Mouse (Mus musculus) lung, postnatal 0 days (tissue): Measurements from ENCODE around the gene Cacna1a.

Experiments
- CTCF ChIP-seq: IDR thresholded peaks from 2 replicates; pipeline ENCODE4 v1.5.1; 2016; ENCODE audit warnings: antibody characterized with exemption, mild to moderate bottlenecking
- EP300 ChIP-seq: IDR thresholded peaks from 2 replicates; pipeline ENCODE4 v1.6.1; 2016; ENCODE audit warnings: antibody characterized with exemption, mild to moderate bottlenecking, control low read depth

GRCm38 (mm10) chr8:84518720-84519119 is 130.5 kb downstream of the Cacna1a start:
- TF ChIP-seq CTCF (no peak), EP300 (no peak)
